In the genomic region with DNA sequence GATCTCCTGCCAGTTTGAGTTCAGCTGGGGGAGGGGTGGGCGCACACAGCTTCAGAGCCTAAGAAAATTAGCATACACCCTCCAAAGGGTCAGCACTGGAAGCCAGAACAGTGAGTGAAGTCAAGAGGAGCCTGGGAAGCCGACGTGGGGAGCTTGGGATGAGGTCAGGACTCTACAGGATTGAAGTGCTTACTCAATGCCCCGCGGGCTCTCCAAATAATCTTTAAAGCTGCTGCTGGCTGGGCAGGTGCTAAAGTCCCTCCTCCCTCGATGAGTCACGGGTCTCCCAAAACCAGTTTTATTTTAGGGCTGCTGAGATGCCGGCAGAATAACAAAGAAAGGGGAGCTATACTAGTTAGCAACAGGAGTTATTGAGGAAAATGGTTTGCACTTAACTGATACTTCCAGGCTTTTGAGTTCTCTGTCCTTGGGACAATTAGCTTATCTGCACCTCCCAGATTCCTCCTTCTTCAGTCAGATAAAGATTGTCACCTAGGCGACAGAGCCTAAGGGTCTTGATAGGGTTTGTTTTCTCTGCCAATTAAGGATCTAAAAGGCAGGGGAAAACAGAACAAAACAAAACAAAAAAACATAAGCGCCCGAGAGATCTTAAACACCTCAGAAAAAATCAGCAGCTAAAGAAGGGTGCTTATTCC, we compare ENCODE assay signal across 10 mouse cellular contexts. TPM values are rescaled to one million over a fixed set of nuclear protein-coding genes. Genes with fewer than 3 reads are reported as not detected.
DNase-seq lines count a peak whose midpoint lies in the region; ATAC-seq and TF ChIP-seq lines count a peak whose summit lies in the region.
"Had no signal": no experiment of that assay in that cellular context is flagged by ENCODE, and none has a peak within 500 bp of the region (broad histone marks: within the 10 kb centered on the region; RNA-seq: fewer than 3 reads in every experiment).

No protein-coding gene starts in this region.

- peak; percentile 88 for DNase-seq in heart, adult 11 months
- DNase-seq in heart, adult 8-10 months (ENCODE audit: low spot score): no peak
- peak; percentile 50 for DNase-seq in G1E (ENCODE audit: low spot score)
- peak; percentile 52 for DNase-seq in fat pad, adult 2 months (ENCODE audit: extremely low read depth, low read depth, low spot score)
- DNase-seq in lung, postnatal 14 days: peak; percentile 39
- no peak for DNase-seq in ovary, postnatal 14 days (ENCODE audit: low spot score)
- DNase-seq in spleen, postnatal 10 days (ENCODE audit: low spot score in 2 of 2): no peak
- no peak for DNase-seq in right cerebral cortex, postnatal 10 days (ENCODE audit: low spot score in 2 of 2)
- DNase-seq: spleen, adult 18-20 months had no signal

- H3K36me3 ChIP-seq in G1E (replicated peaks): no peaks in the 10 kb centered on the region

- TF ChIP-seq CTCF in G1E (IDR thresholded peaks at IDR 0.05; ENCODE audit: low read depth, low read length): no peak

- peak; percentile 64 for ATAC-seq in G1E (ENCODE audit: extremely low read depth, insufficient number of reproducible peaks, low FRiP score, poor library complexity, severe bottlenecking)

- H3K27me3 ChIP-seq in G1E (ENCODE audit: insufficient read depth, low read length): peaks cover 2% of the 10 kb centered on the region; the same call in 1 of the 2 replicates

- H3K9me3 ChIP-seq in G1E (replicated peaks): no peaks in the 10 kb centered on the region

- H3K4me1 ChIP-seq in G1E (ENCODE audit: insufficient read depth, low read depth, low read length): peaks cover 75% of the 10 kb centered on the region

- peak overlapping the region; percentile 67 for H3K4me3 ChIP-seq in G1E (ENCODE audit: low read depth, low read length)

RNA-seq across cellular contexts. Expression of a gene that starts 10.6 kb away (rescaled TPM):
- under 1 TPM; 0.31 to 0.72 (median 0.66) TPM for total RNA-seq in heart, adult 8-10 months (2022)
- total RNA-seq in G1E (2014; fragmentation: Nextera tagmentation) (not detected in 2 replicates), G1E (2017) (0.05 and 0.06 TPM in 2 replicates)
- not detected in 2 replicates for polyA plus RNA-seq in G1E (2012)
- total RNA-seq: CH12.LX had no signal

RNA-seq across cellular contexts. Expression of a gene that starts 57.1 kb away (rescaled TPM):
- not detected for total RNA-seq in heart, adult 8-10 months (2022)
- total RNA-seq in G1E (2014; fragmentation: Nextera tagmentation): not detected in 2 replicates
- total RNA-seq in G1E (2017): not detected in 2 replicates
- polyA plus RNA-seq in G1E (2012): not detected in 2 replicates
- total RNA-seq: CH12.LX had no signal

Comparison
In these comparisons a context has a peak if more than half of its experiments do, and no peak if none do; other contexts are left out.
1. DNase-seq: peak in heart, adult 11 months (single experiment), G1E (single experiment), fat pad, adult 2 months (single experiment) and lung, postnatal 14 days (single experiment); none in heart, adult 8-10 months (single experiment), ovary, postnatal 14 days (single experiment), spleen, postnatal 10 days (0 of 2) and right cerebral cortex, postnatal 10 days (0 of 2).